Mouse (Mus musculus) ES-E14 (cell line): ENCODE data around the gene C1ra.

Source experiments
- CHD2 ChIP-seq: IDR thresholded peaks from 2 replicates; pipeline ENCODE4 v1.6.1; 2014; ENCODE audit warnings: mild to moderate bottlenecking, low read depth, low read length, inconsistent platforms
- HCFC1 ChIP-seq: IDR thresholded peaks from 2 replicates; pipeline ENCODE4 v1.6.1; 2012; ENCODE audit warnings: low read length, inconsistent platforms, borderline replicate concordance; ENCODE audit not compliant: insufficient read depth
- MAFK ChIP-seq: IDR thresholded peaks from 2 replicates; pipeline ENCODE4 v1.6.1; 2014; ENCODE audit warnings: mild to moderate bottlenecking, low read depth, low read length, inconsistent platforms; ENCODE audit not compliant: insufficient read depth
- ZC3H11A ChIP-seq: IDR thresholded peaks from 2 replicates; pipeline ENCODE4 v1.6.1; 2012; ENCODE audit warnings: low read depth, mild to moderate bottlenecking, inconsistent platforms, low read length, borderline replicate concordance
- ZNF384 ChIP-seq: IDR thresholded peaks from 2 replicates; pipeline ENCODE4 v1.6.1; 2012; ENCODE audit warnings: low read depth, low read length, inconsistent platforms

DNA sequence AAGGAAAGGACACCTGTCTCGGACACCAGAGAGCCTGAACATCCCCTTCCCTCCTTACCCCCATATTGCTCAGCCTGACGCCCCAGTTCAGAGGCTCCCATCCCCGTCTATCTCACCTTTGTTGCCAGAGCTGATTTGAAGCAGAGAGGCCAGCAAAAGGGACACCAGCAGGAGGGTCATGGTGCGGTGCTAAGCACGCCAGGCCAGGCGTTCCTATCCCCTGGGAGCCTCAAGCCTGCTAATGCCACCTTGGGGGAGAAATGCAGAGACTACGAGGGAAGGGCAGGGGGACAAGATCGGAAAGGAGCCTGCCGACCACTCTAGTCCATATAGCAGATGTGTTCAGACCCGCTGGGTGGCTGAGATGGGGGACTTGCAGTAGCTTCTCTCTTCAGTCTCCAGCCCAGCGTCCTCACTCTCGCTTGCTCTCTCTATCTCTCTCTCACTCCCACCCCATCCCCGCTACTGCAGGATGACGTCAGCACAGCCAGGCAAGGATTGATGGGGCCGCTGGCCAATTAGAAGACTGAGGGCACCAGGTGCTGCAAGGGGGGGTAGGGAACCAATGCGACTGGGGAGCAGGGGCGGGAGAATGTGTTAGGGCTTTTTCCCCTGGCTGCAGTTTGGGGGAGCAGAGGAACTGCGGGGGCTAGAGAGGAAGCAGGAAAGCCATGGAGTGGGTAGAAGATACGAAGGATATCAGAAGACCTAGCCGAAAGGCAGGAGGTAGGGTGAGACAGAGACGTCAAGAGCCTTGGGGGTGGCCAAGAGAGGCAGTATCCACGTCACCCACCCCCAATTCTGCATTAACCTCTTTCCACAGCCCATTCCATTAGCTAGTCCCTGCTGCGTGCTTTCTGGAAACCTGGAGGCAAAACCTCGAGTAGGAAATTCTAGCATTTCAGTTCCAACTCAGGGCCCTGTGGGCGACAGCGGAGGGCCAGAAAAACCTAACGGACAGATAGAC is 47.6 kb upstream of the C1ra start, which contains the start of gene Clstn3:
- TF ChIP-seq ZC3H11A, result no peak
- TF ChIP-seq MAFK, result no peak
- TF ChIP-seq CHD2, result peak; percentile 81; the same call in 1 of the 2 replicates
- no peak for TF ChIP-seq HCFC1
- TF ChIP-seq ZNF384, result no peak
